Mouse (Mus musculus): ENCODE data around the gene Insl6. TPM values are rescaled to one million over a fixed set of nuclear protein-coding genes. Genes with fewer than 3 reads are reported as not detected.
A peak's percentile ranks its signal among the peaks of the same experiment; 100 is the strongest.

Gene Insl6
- polyA plus RNA-seq, 1 experiment from 2014 or later, result 7.2 TPM

GRCm38 (mm10) chr19:29368671-29369309 is 43.6 kb upstream of the Insl6 start:
- Histone ChIP-seq H3K9ac (ENCODE audit: low read depth, low read length) (no peak overlapping the region), H3K4me2 (replicated peaks; ENCODE audit: low read depth, low read length) (no peak overlapping the region), H3K27me3 (ENCODE audit: control insufficient read depth, insufficient read depth, low read length) (no peaks in the 10 kb centered on the region), H3K4me3 (ENCODE audit: low read length) (no peak overlapping the region), H3K36me3 (ENCODE audit: control insufficient read depth, insufficient read depth, low read length) (no peaks in the 10 kb centered on the region), H3K27ac (ENCODE audit: low read depth, low read length) (no peak overlapping the region), H3K4me1 (ENCODE audit: control insufficient read depth, insufficient read depth, low read length) (0 out of 2 replicates have a peak, but pooled peaks cover 3% of the 10 kb centered on the region), H3K9me3 (ENCODE audit: control insufficient read depth, low read length) (no peaks in the 10 kb centered on the region)
- WGBS, result 71% methylated on average over 3 of the region's 3 CpGs
- ATAC-seq (ENCODE audit: low FRiP score, low TSS enrichment), result no peak

GRCm38 (mm10) chr19:29368041-29368440 is 42.9 kb upstream of the Insl6 start:
- no peaks in the 10 kb centered on the region for H3K27me3 ChIP-seq (ENCODE audit: control insufficient read depth, insufficient read depth, low read length)
- H3K9me3 ChIP-seq (ENCODE audit: control insufficient read depth, low read length), result no peaks in the 10 kb centered on the region
- 93% methylated on average over 2 of the region's 2 CpGs for WGBS
- H3K4me2 ChIP-seq (replicated peaks; ENCODE audit: low read depth, low read length), result no peak overlapping the region
- H3K4me3 ChIP-seq (ENCODE audit: low read length), result no peak overlapping the region; the same call in 1 of the 2 replicates
- ATAC-seq (ENCODE audit: low FRiP score, low TSS enrichment), result no peak
- H3K4me1 ChIP-seq (ENCODE audit: control insufficient read depth, insufficient read depth, low read length), result 0 out of 2 replicates have a peak, but pooled peaks cover 3% of the 10 kb centered on the region
- no peak overlapping the region for H3K9ac ChIP-seq (ENCODE audit: low read depth, low read length)
- no peaks in the 10 kb centered on the region for H3K36me3 ChIP-seq (ENCODE audit: control insufficient read depth, insufficient read depth, low read length)
- no peak overlapping the region for H3K27ac ChIP-seq (ENCODE audit: low read depth, low read length)

GRCm38 (mm10) chr19:29366969-29367622 is 41.9 kb upstream of the Insl6 start, which contains the start of the genes Plgrkt and Cd274:
TSS of gene Plgrkt (minus strand) at chr19:29367390.
TSS of gene Cd274 (plus strand) at chr19:29367455.
- H3K27me3 ChIP-seq (ENCODE audit: control insufficient read depth, insufficient read depth, low read length), result no peaks in the 10 kb centered on the region
- peak; percentile 73; the same call in 1 of the 2 replicates for ATAC-seq (ENCODE audit: low FRiP score, low TSS enrichment)
- no peaks in the 10 kb centered on the region for H3K36me3 ChIP-seq (ENCODE audit: control insufficient read depth, insufficient read depth, low read length)
- no peaks in the 10 kb centered on the region for H3K9me3 ChIP-seq (ENCODE audit: control insufficient read depth, low read length)
- no peak within 1 kb of the TSS for H3K27ac ChIP-seq (ENCODE audit: low read depth, low read length)
- peaks cover 3% of the 10 kb centered on the region; the same call in 1 of the 2 replicates for H3K4me1 ChIP-seq (ENCODE audit: control insufficient read depth, insufficient read depth, low read length)
- peak within 1 kb of the TSS; percentile 38 for H3K9ac ChIP-seq (ENCODE audit: low read depth, low read length)
- H3K4me2 ChIP-seq (replicated peaks; ENCODE audit: low read depth, low read length), result peak within 1 kb of the TSS; percentile 59
- 5% methylated on average over 26 of the region's 26 CpGs for WGBS
- H3K4me3 ChIP-seq (ENCODE audit: low read length), result peak within 1 kb of the TSS; percentile 50

- H3K4me3 ChIP-seq (ENCODE audit: low read length), result peak overlapping the region; percentile 50
- ATAC-seq (ENCODE audit: low FRiP score, low TSS enrichment), result no peak
- H3K4me2 ChIP-seq (replicated peaks; ENCODE audit: low read depth, low read length), result peak overlapping the region; percentile 59
- WGBS, result 61% methylated on average over 20 of the region's 20 CpGs
- no peaks in the 10 kb centered on the region for H3K27me3 ChIP-seq (ENCODE audit: control insufficient read depth, insufficient read depth, low read length)
- peak overlapping the region; percentile 38 for H3K9ac ChIP-seq (ENCODE audit: low read depth, low read length)
- no peak overlapping the region for H3K27ac ChIP-seq (ENCODE audit: low read depth, low read length)
- H3K9me3 ChIP-seq (ENCODE audit: control insufficient read depth, low read length), result no peaks in the 10 kb centered on the region
- H3K36me3 ChIP-seq (ENCODE audit: control insufficient read depth, insufficient read depth, low read length), result no peaks in the 10 kb centered on the region
- peaks cover 3% of the 10 kb centered on the region; the same call in 1 of the 2 replicates for H3K4me1 ChIP-seq (ENCODE audit: control insufficient read depth, insufficient read depth, low read length)
Observed at GRCm38 (mm10) chr19:29366226-29366968, 41.2 kb upstream of the Insl6 start.

- WGBS, result 37% methylated on average over 3 of the region's 3 CpGs
- Histone ChIP-seq H3K4me2 (replicated peaks; ENCODE audit: low read depth, low read length) (no peak overlapping the region), H3K9me3 (ENCODE audit: control insufficient read depth, low read length) (no peaks in the 10 kb centered on the region), H3K27ac (ENCODE audit: low read depth, low read length) (no peak overlapping the region), H3K4me1 (ENCODE audit: control insufficient read depth, insufficient read depth, low read length) (peaks cover 3% of the 10 kb centered on the region; the same call in 1 of the 2 replicates), H3K9ac (ENCODE audit: low read depth, low read length) (no peak overlapping the region), H3K4me3 (ENCODE audit: low read length) (no peak overlapping the region), H3K27me3 (ENCODE audit: control insufficient read depth, insufficient read depth, low read length) (no peaks in the 10 kb centered on the region), H3K36me3 (ENCODE audit: control insufficient read depth, insufficient read depth, low read length) (no peaks in the 10 kb centered on the region)
- ATAC-seq (ENCODE audit: low FRiP score, low TSS enrichment), result no peak
Observed at GRCm38 (mm10) chr19:29365105-29365504, 39.9 kb upstream of the Insl6 start.

GRCm38 (mm10) chr19:29364076-29364475 is 38.9 kb upstream of the Insl6 start:
- peaks cover 3% of the 10 kb centered on the region; the same call in 1 of the 2 replicates for H3K4me1 ChIP-seq (ENCODE audit: control insufficient read depth, insufficient read depth, low read length)
- H3K4me2 ChIP-seq (replicated peaks; ENCODE audit: low read depth, low read length), result no peak overlapping the region
- no peaks in the 10 kb centered on the region for H3K27me3 ChIP-seq (ENCODE audit: control insufficient read depth, insufficient read depth, low read length)
- H3K4me3 ChIP-seq (ENCODE audit: low read length), result no peak overlapping the region
- ATAC-seq (ENCODE audit: low FRiP score, low TSS enrichment), result no peak
- no peaks in the 10 kb centered on the region for H3K9me3 ChIP-seq (ENCODE audit: control insufficient read depth, low read length)
- no peak overlapping the region for H3K27ac ChIP-seq (ENCODE audit: low read depth, low read length)
- H3K36me3 ChIP-seq (ENCODE audit: control insufficient read depth, insufficient read depth, low read length), result no peaks in the 10 kb centered on the region
- H3K9ac ChIP-seq (ENCODE audit: low read depth, low read length), result no peak overlapping the region
- 80% methylated on average over 5 of the region's 5 CpGs for WGBS

GRCm38 (mm10) chr19:29363557-29363956 is 38.4 kb upstream of the Insl6 start:
- ATAC-seq (ENCODE audit: low FRiP score, low TSS enrichment), result no peak
- Histone ChIP-seq H3K36me3 (ENCODE audit: control insufficient read depth, insufficient read depth, low read length) (no peaks in the 10 kb centered on the region), H3K9ac (ENCODE audit: low read depth, low read length) (no peak overlapping the region), H3K27me3 (ENCODE audit: control insufficient read depth, insufficient read depth, low read length) (no peaks in the 10 kb centered on the region), H3K9me3 (ENCODE audit: control insufficient read depth, low read length) (no peaks in the 10 kb centered on the region), H3K4me2 (replicated peaks; ENCODE audit: low read depth, low read length) (no peak overlapping the region), H3K27ac (ENCODE audit: low read depth, low read length) (no peak overlapping the region), H3K4me1 (ENCODE audit: control insufficient read depth, insufficient read depth, low read length) (peaks cover 3% of the 10 kb centered on the region; the same call in 1 of the 2 replicates), H3K4me3 (ENCODE audit: low read length) (no peak overlapping the region)
- 75% methylated on average over 7 of the region's 7 CpGs for WGBS

GRCm38 (mm10) chr19:29362173-29362930 is 37.2 kb upstream of the Insl6 start:
- ATAC-seq (ENCODE audit: low FRiP score, low TSS enrichment), result no peak
- H3K4me3 ChIP-seq (ENCODE audit: low read length), result peak overlapping the region; percentile 63
- peak overlapping the region; percentile 73 for H3K4me2 ChIP-seq (replicated peaks; ENCODE audit: low read depth, low read length)
- H3K27ac ChIP-seq (ENCODE audit: low read depth, low read length), result no peak overlapping the region
- no peaks in the 10 kb centered on the region; the same call in 1 of the 2 replicates for H3K4me1 ChIP-seq (ENCODE audit: control insufficient read depth, insufficient read depth, low read length)
- 48% methylated on average over 13 of the region's 13 CpGs for WGBS
- peak overlapping the region; percentile 9; the same call in 1 of the 2 replicates for H3K9ac ChIP-seq (ENCODE audit: low read depth, low read length)
- no peaks in the 10 kb centered on the region for H3K9me3 ChIP-seq (ENCODE audit: control insufficient read depth, low read length)
- no peaks in the 10 kb centered on the region for H3K27me3 ChIP-seq (ENCODE audit: control insufficient read depth, insufficient read depth, low read length)
- H3K36me3 ChIP-seq (ENCODE audit: control insufficient read depth, insufficient read depth, low read length), result no peaks in the 10 kb centered on the region

All from kidney, embryonic 14.5 days (tissue).